Mouse (Mus musculus) lung, adult 18-20 months (tissue): Measurements from ENCODE around the gene Atrnl1.

Source experiments
- DNase-seq, 2 experiments: peaks; one replicate each; pipeline ENCODE4 v3.0.0; 2022; ENCODE audit warnings: mixed read lengths in 2 of 2

Gene Atrnl1

GRCm38 (mm10) chr19:58125010-58125409 is 514.2 kb downstream of the Atrnl1 start:
- no peak for DNase-seq

- no peak for DNase-seq
Observed at GRCm38 (mm10) chr19:58131896-58132295, 521.1 kb downstream of the Atrnl1 start.

- DNase-seq, result no peak
Observed at GRCm38 (mm10) chr19:58140191-58140784, 529.5 kb downstream of the Atrnl1 start.

- no peak for DNase-seq
Observed at GRCm38 (mm10) chr19:58143853-58144454, 533.1 kb downstream of the Atrnl1 start.

GRCm38 (mm10) chr19:58145521-58145920 is 534.7 kb downstream of the Atrnl1 start:
- DNase-seq, result no peak

GRCm38 (mm10) chr19:58151257-58151656 is 540.4 kb downstream of the Atrnl1 start:
- DNase-seq, result no peak

GRCm38 (mm10) chr19:58161569-58161968 is 550.7 kb downstream of the Atrnl1 start:
- no peak for DNase-seq

- no peak for DNase-seq
Observed at GRCm38 (mm10) chr19:58164896-58165634, 554.2 kb downstream of the Atrnl1 start.

- DNase-seq, result no peak
Observed at GRCm38 (mm10) chr19:58165635-58166015, 554.8 kb downstream of the Atrnl1 start.

- DNase-seq, result no peak
Observed at GRCm38 (mm10) chr19:58166147-58166546, 555.3 kb downstream of the Atrnl1 start.

- DNase-seq, result no peak
Observed at GRCm38 (mm10) chr19:58178410-58178809, 567.6 kb downstream of the Atrnl1 start.

GRCm38 (mm10) chr19:58180773-58181172 is 569.9 kb downstream of the Atrnl1 start:
- DNase-seq, result no peak
